Mouse (Mus musculus): Measurements from ENCODE around the gene Mrpl11.
A peak's percentile ranks its signal among the peaks of the same experiment; 100 is the strongest.

DNA sequence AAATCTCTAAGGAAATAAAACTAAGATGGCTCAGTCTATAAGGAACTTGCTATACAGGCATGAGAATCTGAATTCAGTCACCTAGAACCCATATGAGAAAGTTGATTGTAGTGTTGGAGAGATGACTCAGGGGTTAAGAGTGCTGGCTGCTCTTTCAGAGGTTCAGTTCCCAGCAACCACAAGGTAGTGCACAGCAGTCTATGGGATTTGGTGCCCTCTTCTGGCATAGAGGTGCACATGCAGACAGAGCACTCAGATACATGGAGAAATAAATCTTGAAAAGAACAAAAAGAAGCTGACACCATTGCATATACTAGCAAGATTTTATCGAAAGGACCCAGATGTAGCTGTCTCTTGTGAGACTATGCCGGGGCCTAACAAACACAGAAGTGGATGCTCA is 6.3 kb downstream of the Mrpl11 start:
- no peak for TF ChIP-seq POLR2A (IDR thresholded peaks at IDR 0.05; ENCODE audit: low read depth, low read length)
- peak; percentile 37; the same call in 1 of the 2 replicates for TF ChIP-seq CTCF (IDR thresholded peaks at IDR 0.05; ENCODE audit: borderline replicate concordance, insufficient read depth, low read length)

Measured in embryonic fibroblast, embryonic 13.5 days (primary cell).